Mouse (Mus musculus) left cerebral cortex, adult 18-20 months (tissue): Measurements from ENCODE around the gene Yeats4. TPM values are rescaled to one million over a fixed set of nuclear protein-coding genes. Genes with fewer than 3 reads are reported as not detected.

Experiments
- DNase-seq, 2 experiments: peaks; one replicate each; pipeline ENCODE4 v3.0.0; 2021 to 2022; ENCODE audit warnings: low spot score in 2 of 2, mixed read lengths in 1 of 2
- total RNA-seq, 2 experiments: library from RNA; stranded (reverse); gene quantifications; 2 replicates each; pipeline ENCODE4 v1.2.3; 2021

Yeats4 gene
- total RNA-seq, 2 experiments from 2014 or later, result 47.1 to 50.0 TPM

DNA sequence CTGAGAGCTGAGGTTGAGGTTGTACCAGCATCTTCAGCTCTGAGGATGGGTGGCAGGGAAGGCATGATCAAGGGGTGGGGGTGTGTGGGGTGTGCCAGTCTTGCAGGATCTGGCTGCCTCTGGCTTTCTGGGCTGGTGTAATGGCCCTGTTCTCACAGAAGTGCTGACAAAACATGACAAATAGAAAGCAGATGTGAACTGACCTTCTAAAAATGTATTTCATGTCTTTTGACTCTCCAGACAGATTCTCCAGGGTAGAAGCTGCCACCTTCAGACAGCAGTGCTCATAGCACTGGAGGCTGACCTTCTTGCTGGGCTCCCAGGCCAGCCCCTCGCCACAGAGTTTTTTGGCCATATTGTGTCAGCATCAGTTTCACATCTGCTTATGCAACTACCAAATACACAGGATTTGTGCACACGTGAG lies 20.7 kb downstream of the Yeats4 start:
- no peak for DNase-seq

DNA sequence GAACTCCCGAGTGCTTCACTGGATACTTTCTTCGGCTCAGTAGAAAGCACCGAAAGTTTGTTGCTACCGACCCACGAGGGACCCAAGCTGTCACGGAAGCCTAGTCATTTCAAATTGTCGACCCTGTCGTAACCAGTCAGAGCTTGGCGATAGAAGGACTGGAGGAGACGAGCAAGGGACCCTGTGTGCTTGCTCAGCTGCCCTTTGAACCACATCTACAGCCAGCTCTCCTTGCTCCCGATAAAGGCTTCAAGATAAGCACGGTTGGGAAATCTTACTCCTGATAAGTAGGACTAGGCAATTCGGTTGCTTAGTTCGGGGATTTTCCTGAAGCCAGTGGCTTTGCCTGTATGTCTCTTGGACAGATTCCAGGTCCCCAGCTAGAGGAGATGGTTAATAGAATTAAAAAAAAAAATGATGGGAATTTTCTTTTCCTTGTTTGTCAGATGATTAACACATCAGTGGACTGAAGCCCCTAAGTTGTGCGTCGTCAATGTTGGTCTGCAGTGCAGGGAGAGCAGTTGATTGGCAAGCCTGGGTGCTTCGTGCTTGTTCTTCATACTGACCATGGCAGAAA lies 21.2 kb downstream of the Yeats4 start:
- DNase-seq, result no peak

DNA sequence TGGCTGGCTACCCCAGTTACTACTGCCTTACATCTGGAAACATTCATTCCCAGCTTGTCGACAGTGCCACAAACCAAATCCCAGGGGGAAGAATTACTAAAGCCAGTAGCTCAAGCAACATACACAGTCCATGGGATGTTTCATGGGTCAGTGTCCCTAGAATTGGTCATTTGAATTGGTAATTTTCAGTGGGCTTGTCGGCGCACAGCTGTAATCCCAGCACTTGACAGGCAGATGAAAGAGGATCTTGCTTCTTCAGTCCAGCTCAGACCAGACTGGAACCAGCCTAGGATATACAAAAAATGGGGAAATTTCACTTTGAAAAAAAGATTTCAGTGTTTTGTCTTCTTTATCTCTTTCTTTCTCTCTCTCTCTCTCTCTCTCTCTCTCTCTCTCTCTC lies 24.6 kb downstream of the Yeats4 start:
- DNase-seq, result no peak

DNA sequence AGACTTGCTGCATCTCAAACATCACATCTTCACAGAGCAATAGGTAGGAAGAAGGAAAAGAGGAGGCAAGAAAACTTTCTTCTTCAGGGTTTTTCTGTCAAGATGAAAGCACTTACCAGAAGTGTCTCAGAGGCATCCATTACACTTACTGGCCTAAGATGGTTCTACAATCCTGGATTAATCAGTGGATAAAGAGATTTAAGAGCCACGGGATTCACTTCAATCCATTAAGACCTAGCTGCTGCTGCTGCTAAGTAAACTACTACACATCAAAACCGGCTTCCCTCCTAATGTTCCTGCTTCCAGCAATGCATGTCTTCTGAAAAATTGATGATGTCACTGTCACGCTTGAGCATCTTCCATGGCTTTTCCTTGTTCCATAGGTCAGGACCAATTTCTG lies 27.6 kb downstream of the Yeats4 start:
- no peak for DNase-seq

DNA sequence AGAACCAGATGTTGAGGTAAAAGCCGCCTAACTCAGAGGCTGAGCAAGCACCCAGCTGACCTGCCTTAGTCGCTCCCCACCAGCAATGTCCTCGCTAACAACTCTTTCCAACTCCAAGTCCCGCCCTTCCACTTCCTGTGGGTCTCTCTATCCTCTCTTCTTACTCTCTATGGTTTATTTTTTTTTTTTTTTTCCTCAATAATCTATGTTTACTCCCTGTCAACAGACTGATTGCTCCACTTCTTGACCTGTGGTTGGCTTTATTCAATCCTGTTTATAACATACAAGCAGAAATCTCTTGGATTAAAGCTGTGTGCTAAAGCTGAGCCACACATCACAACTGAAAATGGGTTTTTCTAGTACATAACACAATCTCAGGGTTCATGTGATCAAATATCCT lies 28.6 kb downstream of the Yeats4 start:
- DNase-seq, result no peak

DNA sequence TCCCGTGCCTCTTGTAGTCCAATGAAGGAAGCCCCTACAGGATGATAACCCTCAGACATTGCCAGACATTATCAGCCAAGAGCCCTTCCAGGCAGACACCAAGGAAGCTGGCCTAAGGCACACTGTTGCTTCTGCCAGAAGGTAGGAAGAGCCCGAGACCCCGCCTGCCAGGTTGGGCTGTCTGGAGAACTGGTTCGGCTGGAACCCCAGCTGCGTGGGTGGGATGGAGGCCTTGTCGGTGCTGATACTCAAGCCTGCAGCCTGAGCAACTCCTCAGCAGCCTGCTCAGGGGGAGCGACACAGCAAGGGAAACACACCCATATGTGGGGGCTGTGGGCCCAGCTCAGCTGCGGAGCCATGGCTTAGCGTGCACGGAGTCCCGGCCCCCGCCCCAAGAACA lies 29.3 kb downstream of the Yeats4 start:
- DNase-seq, result no peak

DNA sequence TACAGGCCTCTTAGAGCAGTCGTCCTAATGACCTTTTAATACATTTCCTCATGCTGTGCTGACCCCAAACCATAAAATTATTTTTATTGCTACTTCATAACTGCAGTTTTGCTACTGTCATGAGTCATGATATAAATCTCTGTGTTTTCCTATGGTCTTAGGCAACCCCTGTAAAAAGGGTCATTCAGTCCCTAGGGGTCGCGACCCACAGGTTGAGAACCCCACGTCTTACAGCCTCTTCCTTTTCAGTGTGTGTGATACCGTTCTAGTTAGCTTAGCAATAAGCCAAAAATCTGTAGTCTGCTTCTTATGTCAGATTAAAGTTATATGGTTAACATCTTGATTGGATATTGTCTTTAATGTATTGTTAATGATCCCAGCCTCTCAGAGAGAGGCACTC lies 30.9 kb downstream of the Yeats4 start:
- no peak for DNase-seq

DNA sequence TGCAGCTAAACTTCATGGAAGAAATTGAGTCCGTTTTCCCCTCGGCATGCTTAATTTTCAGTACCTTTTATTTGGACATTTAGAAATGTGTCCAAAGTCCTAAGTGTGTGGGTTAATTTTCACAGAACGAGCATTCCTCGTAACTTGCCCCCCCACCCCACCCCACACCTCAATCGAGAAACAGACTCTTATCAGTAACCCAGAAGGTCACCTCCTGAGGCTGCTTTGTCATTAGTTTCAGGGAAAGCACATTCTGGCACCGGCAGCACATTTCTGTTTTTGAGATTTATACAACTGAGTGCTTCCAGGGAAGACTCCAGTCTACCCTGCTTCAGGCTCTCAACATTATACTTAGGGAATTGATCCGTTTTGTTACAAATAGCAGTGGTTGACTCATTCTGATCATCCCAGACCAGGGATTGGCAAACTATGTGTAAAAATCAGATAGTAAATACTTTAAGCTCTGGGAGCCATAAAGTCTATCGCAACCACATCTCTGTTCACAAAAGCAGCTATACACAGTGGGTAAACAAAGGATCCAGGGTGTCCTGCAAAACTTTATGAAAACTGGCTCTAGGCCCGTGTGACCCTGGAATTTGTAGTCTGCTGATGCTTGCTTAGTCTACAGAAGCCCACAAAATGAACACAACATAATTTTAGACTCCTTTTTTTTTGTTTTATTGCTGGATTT lies 38.8 kb downstream of the Yeats4 start:
- DNase-seq, result no peak

DNA sequence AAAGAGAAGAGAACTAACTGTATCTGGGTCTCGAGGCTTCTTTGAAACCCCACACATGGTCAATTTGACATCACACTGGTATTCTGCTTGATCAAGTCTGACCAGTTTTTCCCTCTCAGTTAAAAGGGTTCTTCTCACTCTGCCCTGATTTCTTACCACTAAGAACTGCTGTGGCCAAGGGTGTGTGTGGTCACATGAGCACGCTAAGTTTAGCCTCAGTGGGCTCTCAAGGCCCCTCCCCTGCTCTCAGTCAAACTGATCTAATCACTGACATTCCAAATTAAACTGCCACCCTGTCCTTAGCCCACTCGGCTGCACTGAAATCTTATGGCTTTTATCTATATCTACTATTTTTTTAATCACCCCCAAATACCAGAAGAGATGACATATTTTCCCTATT lies 43.2 kb downstream of the Yeats4 start:
- no peak for DNase-seq

DNA sequence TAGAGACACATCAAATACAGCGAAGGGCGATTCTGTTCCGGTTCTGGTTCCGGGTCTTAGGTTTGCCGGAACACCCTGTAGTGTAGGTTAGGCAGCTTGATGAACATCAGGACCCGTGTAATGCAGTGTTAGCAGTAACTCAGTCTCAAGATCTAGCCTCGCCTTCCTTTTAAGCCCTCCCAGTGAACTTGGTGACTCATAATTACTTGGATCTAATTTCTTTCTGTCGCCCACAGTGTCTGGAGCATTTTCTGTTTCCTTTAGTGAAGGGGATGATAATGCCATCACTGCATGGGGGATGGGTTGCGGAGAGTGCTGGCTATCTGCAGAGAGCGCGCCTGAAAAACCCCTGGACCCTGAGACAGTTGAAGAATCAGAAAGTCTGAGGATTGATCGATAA lies 49.7 kb downstream of the Yeats4 start:
- DNase-seq, result no peak

DNA sequence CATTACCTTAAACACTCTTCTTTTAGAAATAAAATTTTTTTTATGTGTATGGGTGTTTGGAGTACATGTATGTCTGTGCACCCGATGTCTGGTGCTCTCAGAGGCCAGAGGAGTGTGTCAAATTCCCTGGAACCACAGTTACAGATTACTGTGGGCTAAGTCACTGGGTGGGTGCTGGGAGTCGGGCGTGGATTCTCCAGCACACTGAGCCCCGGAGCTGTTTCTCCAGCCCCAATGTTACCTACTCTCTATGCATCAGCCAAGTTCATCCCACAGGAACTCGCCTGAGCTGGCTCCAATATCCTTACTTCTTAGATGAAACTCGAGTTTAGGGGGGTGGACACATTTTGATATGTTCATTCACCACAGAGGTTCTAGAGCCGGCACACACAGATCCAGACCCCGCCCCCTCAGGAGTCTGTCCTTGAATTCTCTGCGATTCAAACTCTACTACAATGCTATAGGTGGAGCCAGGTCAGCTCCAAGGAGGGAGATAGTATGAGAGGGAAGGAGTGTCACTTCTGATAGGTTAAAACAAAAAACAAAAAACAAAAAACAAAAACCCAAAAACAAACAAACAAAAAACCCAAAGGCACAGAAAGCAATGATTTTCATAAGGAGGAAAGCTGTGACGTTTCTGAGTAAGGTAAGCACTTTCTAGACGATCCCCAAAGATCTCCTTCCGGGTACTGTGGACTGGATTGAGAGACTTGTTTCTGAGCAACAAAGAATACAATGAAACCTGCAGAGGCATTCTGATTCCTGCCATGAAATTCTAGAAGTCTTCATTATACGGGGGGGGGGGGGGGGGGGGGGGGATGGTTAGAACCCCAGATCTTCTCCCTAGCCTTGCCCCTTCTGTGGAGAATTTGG lies 50.5 kb downstream of the Yeats4 start:
- no peak for DNase-seq

DNA sequence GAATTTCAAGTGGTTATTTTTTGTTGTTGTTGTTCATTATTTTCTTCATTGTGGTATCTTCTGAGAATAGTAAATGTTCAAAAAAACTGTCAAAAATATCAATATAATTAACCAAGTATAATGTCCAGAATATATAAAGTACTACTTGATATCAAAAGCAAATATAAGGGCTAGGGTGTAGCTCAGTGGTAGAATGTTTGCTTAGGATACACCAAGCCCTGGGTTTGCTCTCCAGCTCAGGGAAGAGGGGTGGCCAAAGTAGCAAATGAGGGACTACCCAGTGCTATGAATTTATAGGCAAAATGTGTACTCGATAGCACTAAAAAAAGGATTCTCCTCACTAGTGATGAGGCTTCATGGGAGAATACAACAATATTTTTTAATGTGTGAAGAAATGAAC lies 51.2 kb downstream of the Yeats4 start:
- no peak for DNase-seq

DNA sequence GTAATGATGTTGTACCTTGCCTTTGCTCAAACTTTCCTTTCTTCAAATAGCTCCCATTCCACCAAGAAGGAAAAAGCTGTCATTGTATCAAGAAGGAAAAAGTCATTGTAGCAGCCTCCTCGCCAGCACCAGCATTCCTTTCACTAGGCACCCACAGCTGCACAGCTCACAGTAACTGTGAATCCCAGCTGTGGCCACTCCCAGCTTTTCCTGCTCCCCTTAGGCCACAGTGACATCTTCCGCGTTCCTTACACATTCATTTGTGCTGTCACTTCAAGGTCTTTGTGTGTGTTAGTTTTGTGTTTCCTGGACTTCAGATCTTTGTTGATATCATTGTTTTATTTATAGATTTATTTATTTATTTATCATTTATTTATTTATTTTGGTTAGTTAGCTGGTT lies 52.2 kb downstream of the Yeats4 start:
- no peak for DNase-seq

DNA sequence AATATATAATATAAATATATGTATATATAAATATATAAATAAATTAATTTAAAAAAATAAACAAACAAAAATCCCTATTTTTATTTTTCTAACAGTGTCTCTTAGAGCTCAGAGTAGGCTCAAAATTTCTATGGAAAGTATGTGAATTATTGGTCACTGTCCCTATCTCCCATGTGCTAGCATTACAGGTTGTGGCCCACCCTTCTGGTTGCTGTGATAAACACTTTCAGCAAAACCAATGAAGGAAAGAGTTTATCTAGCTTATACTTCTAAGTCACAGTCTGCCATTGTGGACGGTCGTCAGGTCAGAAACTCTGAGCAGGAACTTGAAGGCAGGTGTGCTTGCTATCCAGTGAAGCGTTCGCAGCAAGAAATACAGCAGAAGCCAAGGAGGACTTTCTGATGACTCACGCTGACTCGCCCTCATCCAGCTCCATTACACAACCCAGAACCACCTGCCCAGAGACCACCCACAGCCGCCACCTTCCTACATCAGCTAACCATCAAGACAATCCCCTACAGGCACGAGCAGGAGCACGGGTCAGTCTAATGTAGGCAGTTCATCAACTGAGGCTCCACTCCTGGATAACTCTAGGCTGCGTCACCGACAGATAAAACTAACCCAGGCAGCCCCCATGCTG lies 57.4 kb downstream of the Yeats4 start:
- DNase-seq, result no peak

Other genes with a start within 250 kb of the Yeats4 start
- gene Best3, start 238.2 kb downstream of the Yeats4 start, total RNA-seq, result under 1 TPM; 0.19 to 0.26 TPM
- not detected for gene Lrrc10, start 179.2 kb downstream of the Yeats4 start, total RNA-seq
- 100 to 1,000 TPM; 158 to 165 TPM for gene Cct2, start 160.7 kb downstream of the Yeats4 start, total RNA-seq
- 10 to 100 TPM; 34.9 to 36.5 TPM for gene Frs2, start 76.0 kb downstream of the Yeats4 start, total RNA-seq
- gene 9530003J23Rik, start 14.2 kb upstream of the Yeats4 start, total RNA-seq, result not detected
- gene Lyz2, start 57.8 kb upstream of the Yeats4 start, total RNA-seq, result 10 to 100 TPM; 18.8 to 20.3 TPM
- 1 to 10 TPM; 1.7 to 2.2 TPM for gene Lyz1, start 68.4 kb upstream of the Yeats4 start, total RNA-seq
- gene Cpsf6, start 155.5 kb upstream of the Yeats4 start, total RNA-seq, result 100 to 1,000 TPM; 109 to 117 TPM